Mouse (Mus musculus) heart, postnatal 4 days (tissue): ENCODE measurements around the gene Tnk2. TPM values are rescaled to one million over a fixed set of nuclear protein-coding genes. Genes with fewer than 3 reads are reported as not detected.

Experiments
- DNase-seq: peaks from one replicate; pipeline ENCODE4 v3.0.0; 2021
- total RNA-seq, 2 experiments: library from RNA; stranded (reverse); gene quantifications; 2 replicates each; pipeline ENCODE4 v1.2.3; 2021

The Tnk2 gene
- total RNA-seq, 2 experiments from 2014 or later: 38.4 to 49.9 TPM

DNA sequence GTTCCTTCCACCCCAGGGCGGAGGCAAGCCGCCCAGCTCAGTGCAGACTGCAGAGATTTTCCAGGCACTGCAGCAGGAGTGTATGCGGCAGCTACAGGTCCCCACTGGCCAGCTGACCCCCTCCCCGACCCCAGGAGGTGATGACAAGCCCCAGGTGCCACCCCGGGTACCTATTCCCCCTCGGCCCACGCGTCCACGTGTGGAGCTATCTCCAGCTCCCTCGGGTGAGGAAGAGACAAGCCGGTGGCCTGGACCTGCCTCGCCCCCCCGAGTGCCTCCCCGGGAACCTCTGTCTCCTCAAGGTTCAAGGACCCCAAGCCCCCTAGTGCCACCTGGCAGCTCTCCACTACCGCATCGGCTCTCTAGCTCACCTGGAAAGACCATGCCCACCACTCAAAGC is 36.3 kb downstream of the Tnk2 start:
- no peak for DNase-seq

GRCm38 (mm10) chr16:32680806-32681205 is 37.1 kb downstream of the Tnk2 start:
- no peak for DNase-seq

DNA sequence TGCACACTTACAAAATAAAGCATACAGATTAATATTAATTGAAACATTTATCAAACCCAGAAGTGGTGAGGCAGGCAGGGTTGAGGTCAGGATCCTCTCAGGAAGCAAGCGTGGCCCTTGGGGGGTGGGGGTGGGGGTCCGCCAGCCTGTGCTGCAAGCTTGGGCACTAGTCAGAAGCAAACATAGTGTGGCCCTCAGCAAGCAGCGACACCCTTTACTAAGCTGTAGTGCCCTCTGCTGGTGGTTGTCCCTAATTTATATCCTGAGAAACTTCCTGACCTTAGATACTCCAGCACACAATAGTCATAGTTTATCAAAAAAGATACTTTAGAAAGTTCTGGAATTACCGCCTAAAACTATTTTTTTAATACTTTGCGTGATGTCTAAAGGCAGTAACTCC is 38.5 kb downstream of the Tnk2 start:
- DNase-seq: peak; percentile 88

DNA sequence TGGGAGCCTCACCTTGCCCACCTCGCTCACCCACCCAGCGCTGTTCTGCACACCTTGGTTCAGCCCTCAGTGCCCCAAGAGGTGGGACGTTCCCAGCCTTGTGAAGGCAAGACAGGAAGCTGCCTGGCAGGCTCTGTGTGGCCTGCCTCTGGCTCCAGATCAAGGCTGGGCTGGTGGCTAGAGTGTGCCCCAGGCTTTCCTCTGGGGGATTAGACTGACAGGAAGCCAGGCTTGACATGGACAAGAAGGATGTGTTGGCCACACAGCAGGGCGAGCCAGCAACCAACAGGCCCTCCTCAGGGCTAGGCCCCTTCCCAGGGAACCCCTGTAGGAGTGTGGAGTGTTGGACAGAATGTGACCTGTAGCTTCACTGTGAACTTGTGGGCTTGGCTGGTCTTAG is 39.2 kb downstream of the Tnk2 start:
- DNase-seq: no peak

DNA sequence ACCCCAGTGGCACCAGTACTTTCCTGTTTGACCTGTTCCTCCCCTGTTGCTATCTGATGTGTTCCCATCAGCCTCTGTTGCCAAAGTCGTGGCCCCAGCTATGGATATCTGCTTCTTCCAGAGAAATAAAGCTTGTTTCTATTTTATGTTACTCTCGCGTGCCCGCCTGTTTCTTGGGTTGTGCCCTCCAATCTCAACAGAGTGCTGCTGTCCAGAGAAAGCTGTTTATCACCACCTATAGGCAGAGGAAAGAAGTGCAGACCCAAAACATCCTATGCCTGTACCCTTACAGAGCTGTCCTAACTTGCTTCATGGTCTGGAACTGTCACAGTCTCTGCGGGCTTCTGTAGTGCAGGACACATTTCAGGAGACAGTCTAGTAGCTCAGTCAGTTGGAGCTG is 39.7 kb downstream of the Tnk2 start:
- peak; percentile 68 for DNase-seq

GRCm38 (mm10) chr16:32685405-32685804 is 41.7 kb downstream of the Tnk2 start:
- no peak for DNase-seq

DNA sequence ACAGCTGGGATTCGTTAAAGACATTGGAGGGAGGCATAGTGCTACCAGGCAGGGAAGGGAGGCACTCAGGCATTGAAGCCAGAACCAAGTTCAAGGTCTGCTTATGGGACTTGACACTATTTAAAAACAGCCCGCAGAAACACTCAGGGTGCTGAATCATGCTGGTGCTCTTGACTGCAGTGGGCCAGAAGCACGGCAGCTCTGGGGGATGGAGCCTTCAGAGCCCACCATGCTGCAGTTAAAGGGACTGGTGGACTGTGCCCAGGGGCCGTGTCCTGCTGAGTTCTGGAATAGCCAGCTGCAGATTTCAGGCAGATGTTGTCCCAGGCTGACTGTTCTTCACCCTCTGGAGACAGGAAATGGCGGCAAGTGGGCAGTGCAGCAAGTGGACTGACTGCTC is 42.3 kb downstream of the Tnk2 start:
- DNase-seq: no peak

DNA sequence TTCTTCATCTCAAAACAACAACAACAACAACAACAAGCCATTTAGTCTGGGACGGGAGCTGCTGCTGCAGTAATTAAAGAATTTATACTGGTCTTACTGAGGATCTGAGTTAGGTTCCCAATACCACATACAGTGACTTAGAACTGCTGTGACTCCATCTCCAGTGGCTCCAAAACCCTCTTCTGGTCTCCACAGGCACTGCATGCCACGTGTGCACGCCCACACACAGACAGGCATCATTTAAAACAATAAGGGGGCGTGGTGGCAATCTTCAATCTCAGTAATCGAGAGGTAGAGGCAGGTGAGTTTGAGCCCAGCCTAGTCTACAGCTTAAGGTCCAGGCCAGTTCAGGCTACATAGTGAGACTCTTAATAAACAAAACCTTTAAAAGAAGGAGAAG is 43.5 kb downstream of the Tnk2 start:
- DNase-seq: no peak

DNA sequence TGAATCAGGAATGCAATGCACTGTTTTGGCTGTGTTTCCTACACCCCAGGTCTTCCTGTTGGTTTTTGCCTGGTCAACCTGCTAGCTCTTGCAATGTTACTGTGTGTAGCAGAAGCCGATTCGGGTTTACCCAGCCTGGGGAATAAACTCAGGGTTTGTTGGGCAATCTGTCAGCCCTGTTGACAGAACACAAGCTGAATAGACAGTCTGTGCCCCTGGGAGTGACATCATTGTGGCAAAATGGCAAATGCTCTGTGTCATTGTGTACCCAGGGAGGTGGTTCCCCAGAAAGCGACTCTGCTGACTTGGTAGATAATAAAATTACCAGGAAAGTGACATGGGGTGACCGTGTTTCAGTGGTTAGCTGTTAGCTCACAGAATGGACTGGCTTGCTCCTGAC is 45.1 kb downstream of the Tnk2 start:
- no peak for DNase-seq

DNA sequence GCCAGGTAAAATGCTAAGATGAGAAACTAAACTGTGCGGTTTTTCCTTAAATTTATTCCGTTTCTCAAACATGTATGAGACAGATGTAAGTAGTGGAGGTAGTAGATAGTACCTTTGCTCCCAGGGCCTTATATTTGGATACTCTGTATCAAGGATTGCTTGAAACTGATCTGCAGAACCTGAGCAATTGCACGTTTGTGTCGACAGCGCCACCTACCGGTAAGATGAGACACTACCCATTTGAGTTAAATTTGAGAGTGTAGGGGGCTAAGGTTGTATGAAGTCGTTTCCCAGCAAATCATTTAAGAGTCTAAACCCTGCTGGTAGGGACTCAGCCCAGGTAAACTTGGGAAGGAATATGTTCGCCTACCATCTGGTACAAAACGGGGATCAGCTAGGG is 45.8 kb downstream of the Tnk2 start:
- DNase-seq: peak; percentile 81

DNA sequence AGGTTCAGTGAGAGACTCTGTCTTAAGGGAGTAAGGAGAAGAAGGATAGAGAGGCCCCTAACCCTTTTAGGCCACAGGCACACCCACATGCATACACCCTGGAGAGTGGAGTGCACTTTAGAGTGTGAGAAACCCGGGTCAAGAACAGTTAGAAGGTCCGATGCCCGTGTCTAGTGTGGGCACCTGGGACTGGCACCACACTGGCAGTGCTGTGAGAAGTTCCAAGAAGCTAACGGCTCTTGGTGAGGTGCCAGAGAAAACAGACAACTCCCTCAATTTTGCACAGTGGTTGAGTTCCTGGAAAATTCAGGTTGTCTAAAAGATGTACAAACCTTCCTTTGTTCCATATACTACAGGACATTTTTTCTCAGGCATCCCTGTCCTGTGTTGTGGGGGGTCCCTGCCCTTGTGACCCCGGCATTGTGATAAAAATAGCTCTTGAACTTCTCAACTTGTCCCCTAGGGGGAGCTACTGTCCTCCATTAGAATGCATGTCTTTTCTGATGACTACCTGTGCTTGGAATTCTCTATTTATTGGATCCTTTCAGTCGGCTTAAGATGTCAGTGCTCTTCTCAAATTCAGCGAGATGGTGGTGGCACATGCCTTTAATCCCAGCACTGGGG is 53.3 kb downstream of the Tnk2 start:
- no peak for DNase-seq

- DNase-seq: no peak
Observed at GRCm38 (mm10) chr16:32697665-32698446, 54.2 kb downstream of the Tnk2 start.

- DNase-seq: no peak
Observed at GRCm38 (mm10) chr16:32698550-32698949, 54.9 kb downstream of the Tnk2 start.

GRCm38 (mm10) chr16:32703312-32703912 is 59.7 kb downstream of the Tnk2 start:
- DNase-seq: no peak

DNA sequence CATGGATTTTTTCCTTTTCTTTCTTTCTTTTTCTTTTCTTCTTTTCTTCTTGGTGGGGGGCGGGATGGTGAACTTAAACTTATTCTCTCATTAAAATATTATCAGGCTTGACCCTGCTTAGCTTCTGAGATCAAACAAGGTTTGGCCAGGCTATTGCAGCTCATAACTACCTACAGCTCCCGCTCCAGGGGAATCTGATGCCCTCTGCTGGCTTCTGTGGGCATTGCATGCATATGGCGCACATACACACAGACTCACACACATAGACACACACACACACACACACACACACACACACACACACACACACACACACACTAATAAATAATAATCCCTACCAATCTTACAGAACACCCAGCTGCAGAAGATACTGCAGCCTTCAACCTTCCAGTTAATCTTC is 61.9 kb downstream of the Tnk2 start:
- no peak for DNase-seq

GRCm38 (mm10) chr16:32707111-32707823 is 63.6 kb downstream of the Tnk2 start:
- no peak for DNase-seq

- no peak for DNase-seq
Observed at GRCm38 (mm10) chr16:32707824-32708456, 64.3 kb downstream of the Tnk2 start.

DNA sequence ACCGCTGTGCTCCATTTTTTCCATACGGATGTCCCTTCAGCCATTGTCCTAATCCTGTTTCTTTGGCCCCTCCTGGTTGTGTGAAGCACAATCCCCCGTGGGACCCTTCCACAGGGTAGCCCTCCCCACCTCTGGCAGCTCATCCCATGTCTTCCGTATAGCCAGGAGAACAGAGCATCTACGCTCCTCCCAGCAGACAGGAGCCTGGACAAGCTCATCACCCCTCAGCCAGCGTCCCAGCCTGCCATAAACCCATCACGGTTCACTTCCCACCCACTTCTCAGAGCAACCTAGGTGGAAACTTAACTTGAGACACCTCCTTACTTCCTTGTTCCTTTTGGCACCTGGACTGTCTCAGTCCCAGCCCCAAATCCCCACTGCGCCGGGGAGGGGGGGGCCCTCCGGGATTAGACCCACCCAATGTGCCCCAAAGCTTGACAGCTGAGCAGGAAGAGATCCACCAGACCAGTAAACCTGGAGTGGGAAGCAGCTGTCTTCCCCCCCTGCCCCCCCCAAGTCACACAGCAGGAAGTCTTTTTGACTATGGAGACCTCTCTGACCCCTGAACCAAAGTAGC is 64.9 kb downstream of the Tnk2 start:
- DNase-seq: no peak

DNA sequence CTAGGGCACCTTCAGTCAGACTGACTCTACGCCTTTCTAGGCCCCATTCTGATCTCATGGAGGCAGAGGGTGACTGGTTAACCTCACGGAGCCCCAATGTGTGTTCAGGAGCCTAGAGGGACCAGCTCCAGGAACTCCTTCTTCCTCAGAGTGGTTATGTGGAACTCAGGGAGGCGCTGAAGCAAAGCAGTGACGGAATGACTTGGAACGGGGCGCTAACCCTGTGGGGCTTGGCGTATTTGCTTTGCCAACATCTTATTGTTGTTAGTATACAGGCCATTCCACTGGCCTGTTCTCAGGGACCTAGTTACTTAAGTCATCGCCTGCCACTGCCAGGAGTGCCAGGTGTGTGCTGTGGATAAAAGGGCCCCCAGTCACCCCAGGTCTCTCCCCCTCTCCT is 65.4 kb downstream of the Tnk2 start:
- no peak for DNase-seq

DNA sequence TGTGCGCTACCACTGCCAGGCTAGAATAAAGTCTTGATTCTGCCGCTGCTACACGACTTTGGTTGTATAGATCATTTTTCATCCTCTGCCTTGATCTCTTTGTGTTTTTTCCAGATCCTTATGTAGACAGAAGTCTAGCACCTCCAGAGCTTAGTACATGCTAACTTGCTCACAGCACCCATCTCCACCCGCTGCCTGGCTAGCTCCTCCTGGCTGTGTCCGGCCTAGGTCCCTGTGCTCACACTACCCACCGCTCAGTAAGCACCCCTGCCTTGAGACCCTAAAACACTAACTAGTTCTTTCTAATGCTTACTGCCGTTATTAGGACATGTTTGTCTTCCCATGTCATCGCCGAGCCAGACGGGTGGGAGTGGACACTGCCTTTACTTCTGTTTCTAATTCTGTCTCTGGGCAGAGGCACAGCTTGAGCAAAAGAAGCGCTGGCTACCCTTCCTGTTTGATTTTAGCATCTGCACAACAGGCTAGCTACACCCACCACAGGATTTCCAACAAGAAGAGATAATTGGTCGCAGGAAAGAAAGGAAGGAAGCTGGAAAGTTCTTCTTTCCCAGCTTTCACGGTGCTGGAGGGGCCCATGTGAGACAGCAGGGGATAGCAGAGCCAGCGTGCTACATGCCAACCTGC is 66.9 kb downstream of the Tnk2 start:
- no peak for DNase-seq

DNA sequence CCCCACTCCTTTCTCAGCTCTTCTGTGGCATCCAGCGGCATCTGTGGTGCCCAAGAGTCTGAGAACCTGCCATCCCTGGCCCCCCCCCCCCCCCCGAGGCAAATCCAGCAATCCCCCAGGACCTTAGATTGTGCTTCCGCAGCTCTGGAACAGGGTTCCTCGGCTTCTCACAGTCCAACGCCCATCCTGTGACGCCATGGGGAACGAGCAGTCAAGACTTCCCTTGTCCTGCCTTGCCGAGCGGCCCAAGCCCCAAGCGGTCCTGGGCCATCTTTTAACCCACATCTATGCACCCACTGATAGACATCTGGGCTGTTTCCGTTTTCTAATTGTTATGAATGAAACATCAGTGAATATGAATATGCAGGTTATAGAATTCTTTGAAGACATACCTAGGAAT is 68.5 kb downstream of the Tnk2 start:
- DNase-seq: no peak

GRCm38 (mm10) chr16:32713556-32713955 is 69.9 kb downstream of the Tnk2 start:
- no peak for DNase-seq
